Comparison of ENCODE assay signal across 15 mouse cellular contexts in the genomic region with DNA sequence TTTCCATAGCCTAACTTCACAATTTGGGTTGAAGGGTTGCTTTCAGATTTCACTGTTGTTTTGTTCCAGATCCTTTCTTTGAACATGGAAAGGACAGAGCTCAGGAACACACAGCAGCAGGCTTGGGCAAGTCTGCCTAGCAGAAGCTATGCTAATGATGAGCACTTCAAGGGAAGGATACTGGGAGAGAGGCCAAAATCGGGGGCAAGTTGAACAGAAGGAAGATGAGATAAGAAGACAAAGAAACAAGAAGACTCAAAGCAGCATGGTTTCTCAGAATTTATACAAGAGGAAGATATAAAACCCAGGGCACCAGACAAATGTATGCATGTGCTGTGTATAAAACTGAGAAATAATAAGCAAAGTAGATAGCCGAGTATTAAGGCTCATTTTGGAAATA.
DNase-seq lines count a peak whose midpoint lies in the region; ATAC-seq and TF ChIP-seq lines count a peak whose summit lies in the region.
"Had no signal": no experiment of that assay in that cellular context is flagged by ENCODE, and none has a peak within 500 bp of the region (broad histone marks: within the 10 kb centered on the region; RNA-seq: fewer than 3 reads in every experiment).

No protein-coding gene starts in this region.

- no peak overlapping the region for H3K4me3 ChIP-seq in forebrain, postnatal 0 days (ENCODE audit: low read depth, low read length)
- H3K4me3 ChIP-seq in forebrain, embryonic 10.5 days, result no peak overlapping the region
- H3K4me3 ChIP-seq: embryonic facial prominence, embryonic 12.5 days; limb, embryonic 13.5 days had no signal

- H3K36me3 ChIP-seq in forebrain, postnatal 0 days (ENCODE audit: insufficient read depth), result no peaks in the 10 kb centered on the region
- no peaks in the 10 kb centered on the region for H3K36me3 ChIP-seq in forebrain, embryonic 10.5 days (replicated peaks)
- H3K36me3 ChIP-seq: embryonic facial prominence, embryonic 12.5 days; limb, embryonic 13.5 days had no signal

- DNase-seq in forebrain, postnatal 0 days, result peak; percentile 22
- no peak for DNase-seq in forebrain, embryonic 10.5 days (ENCODE audit: extremely low spot score, low spot score)
- DNase-seq in right cerebral cortex, postnatal 4 days, result peak; percentile 4
- no peak for DNase-seq in right cerebral cortex, adult 2 months (ENCODE audit: low spot score in 2 of 2)
- DNase-seq in telencephalon, adult 2 months (ENCODE audit: low read depth, low spot score), result peak; percentile 33
- no peak for DNase-seq in cerebellum, postnatal 36 days
- DNase-seq: adrenal gland, postnatal 10 days; cerebellum, adult 18-20 months; kidney, postnatal 10 days; spleen, adult 18-20 months had no signal

- no peaks in the 10 kb centered on the region for H3K4me1 ChIP-seq in forebrain, postnatal 0 days (ENCODE audit: insufficient read depth)
- no peaks in the 10 kb centered on the region for H3K4me1 ChIP-seq in forebrain, embryonic 10.5 days
- H3K4me1 ChIP-seq: embryonic facial prominence, embryonic 12.5 days; limb, embryonic 13.5 days had no signal

- peak; percentile 80 for ATAC-seq in forebrain, postnatal 0 days
- ATAC-seq in hematopoietic stem cell, adult 5-6 weeks (replicated peaks in 1 of 2; ENCODE audit: insufficient read depth in 1 of 2, low FRiP score in 2 of 2, low TSS enrichment in 1 of 2, low read depth in 1 of 2, poor library complexity in 2 of 2, severe bottlenecking in 2 of 2), result peak; percentile 10 to 49; a peak in 1 of 4 replicates
- ATAC-seq in monocyte, adult 5-6 weeks (replicated peaks; ENCODE audit: insufficient number of reproducible peaks, low FRiP score, low TSS enrichment, poor library complexity, severe bottlenecking), result no peak

- WGBS in forebrain, postnatal 0 days, result 64% methylated on average over 2 of the region's 2 CpGs
- WGBS in forebrain, embryonic 10.5 days, result 86% methylated on average over 2 of the region's 2 CpGs

- no peaks in the 10 kb centered on the region for H3K9me3 ChIP-seq in forebrain, postnatal 0 days (ENCODE audit: low read length)
- no peaks in the 10 kb centered on the region for H3K9me3 ChIP-seq in forebrain, embryonic 10.5 days
- H3K9me3 ChIP-seq: embryonic facial prominence, embryonic 12.5 days; limb, embryonic 13.5 days had no signal

- TF ChIP-seq CTCF in forebrain, postnatal 0 days (IDR thresholded peaks at IDR 0.05; ENCODE audit: low read depth), result no peak

- no peak overlapping the region for H3K27ac ChIP-seq in forebrain, postnatal 0 days (ENCODE audit: low read depth, low read length)
- H3K27ac ChIP-seq in forebrain, embryonic 10.5 days, result no peak overlapping the region
- H3K27ac ChIP-seq: embryonic facial prominence, embryonic 12.5 days; limb, embryonic 13.5 days; stomach, postnatal 0 days had no signal

- H3K4me2 ChIP-seq in forebrain, postnatal 0 days (ENCODE audit: low read depth), result no peak overlapping the region
- H3K4me2 ChIP-seq: embryonic facial prominence, embryonic 12.5 days; limb, embryonic 13.5 days had no signal

- H3K9ac ChIP-seq in forebrain, postnatal 0 days, result no peak overlapping the region
- H3K9ac ChIP-seq: embryonic facial prominence, embryonic 12.5 days; limb, embryonic 13.5 days had no signal

- no peaks in the 10 kb centered on the region for H3K27me3 ChIP-seq in forebrain, postnatal 0 days (ENCODE audit: insufficient read depth, low read length)
- H3K27me3 ChIP-seq in forebrain, embryonic 10.5 days (ENCODE audit: poor library complexity, severe bottlenecking), result no peaks in the 10 kb centered on the region
- H3K27me3 ChIP-seq: embryonic facial prominence, embryonic 12.5 days; limb, embryonic 13.5 days had no signal

Comparison
In these comparisons a context has a peak if more than half of its experiments do, and no peak if none do; other contexts are left out.
1. DNase-seq: peak in forebrain, postnatal 0 days (single experiment), right cerebral cortex, postnatal 4 days (single experiment) and telencephalon, adult 2 months (single experiment); none in forebrain, embryonic 10.5 days (single experiment), right cerebral cortex, adult 2 months (0 of 2) and cerebellum, postnatal 36 days (0 of 2).